Mouse (Mus musculus) small intestine, adult 2 months (tissue): ENCODE results near the gene Il17c. TPM values are rescaled to one million over a fixed set of nuclear protein-coding genes. Genes with fewer than 3 reads are reported as not detected.
A peak's percentile ranks its signal among the peaks of the same experiment; 100 is the strongest.

Experiments
- H3K27ac ChIP-seq: fragments of 200-500 bp; 2 replicates; pipeline ENCODE4 v1.5.1; 2012; ENCODE audit warnings: low read depth, low read length, control low read depth, inconsistent platforms; ENCODE audit not compliant: insufficient read depth
- H3K27me3 ChIP-seq: fragments of 200-500 bp; 2 replicates; pipeline ENCODE4 v1.6.1; 2012; ENCODE audit warnings: mild to moderate bottlenecking, moderate library complexity, low read length, inconsistent platforms; ENCODE audit not compliant: control insufficient read depth, insufficient read depth
- H3K36me3 ChIP-seq: fragments of 200-500 bp; 2 replicates; pipeline ENCODE4 v1.6.1; 2012; ENCODE audit warnings: mild to moderate bottlenecking, low read length, control low read depth, inconsistent platforms; ENCODE audit not compliant: control insufficient read depth, insufficient read depth
- H3K4me1 ChIP-seq: fragments of 200-500 bp; 2 replicates; pipeline ENCODE4 v1.6.1; 2012; ENCODE audit warnings: low read length, inconsistent platforms, mixed read lengths; ENCODE audit not compliant: control insufficient read depth, insufficient read depth, insufficient read length
- H3K4me3 ChIP-seq: fragments of 200-500 bp; 2 replicates; pipeline ENCODE4 v1.5.1; 2012; ENCODE audit warnings: low read depth, mild to moderate bottlenecking, control low read depth, inconsistent platforms, low read length, moderate library complexity
- CTCF ChIP-seq: fragments of 200-500 bp; IDR thresholded peaks from 2 replicates; pipeline ENCODE4 v1.5.1; 2012; ENCODE audit warnings: low read depth, mild to moderate bottlenecking, control low read depth, inconsistent platforms, low read length, moderate library complexity, mixed read lengths; ENCODE audit not compliant: insufficient replicate concordance, insufficient read length; ENCODE audit errors: extremely low read depth
- POLR2A ChIP-seq: fragments of 200-500 bp; IDR thresholded peaks from 2 replicates; pipeline ENCODE4 v1.6.1; 2012; ENCODE audit warnings: low read depth, mild to moderate bottlenecking, control low read depth, inconsistent platforms, low read length, moderate library complexity
- WGBS: fragments of 180-500 bp; shearing (Covaris S2); methylation state at CpG from one replicate; pipeline ENCODE4 v1.1.7; 2018; 5-methylcytosine and 5-hydroxymethylcytosine counted together
- polyA plus RNA-seq: library from polyadenylated mRNA; depleted of rRNA; stranded (reverse); fragments of >200 nt; gene quantifications from 2 replicates; pipeline ENCODE4 v1.2.3, GENCODE M21; 2012

Il17c gene
- polyA plus RNA-seq, 1 experiment, result 0.30 TPM

DNA sequence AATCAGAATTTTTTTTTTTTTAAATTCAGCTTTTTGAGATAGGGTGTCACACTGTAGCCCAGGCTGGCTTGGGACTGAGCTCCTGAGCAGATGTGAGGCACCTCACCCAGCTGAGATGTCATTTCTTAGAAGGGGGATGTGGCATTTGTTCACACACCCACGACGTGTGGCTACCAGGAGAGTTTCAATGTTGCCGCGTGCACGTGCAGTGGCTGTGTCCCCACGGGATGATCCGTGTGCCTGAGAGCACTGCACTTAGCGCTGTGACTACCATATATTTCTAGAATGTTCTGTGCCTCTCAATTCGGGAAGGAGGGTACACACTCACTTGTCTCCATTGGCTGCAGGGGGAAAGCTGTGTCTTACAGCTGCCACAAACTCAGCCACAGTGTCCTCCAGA is 14.3 kb downstream of the Il17c start:
- Histone ChIP-seq H3K36me3 (peaks cover 11% of the 10 kb centered on the region), H3K27ac (no peak overlapping the region), H3K4me1 (peaks cover 15% of the 10 kb centered on the region), H3K27me3 (no peaks in the 10 kb centered on the region), H3K4me3 (no peak overlapping the region)
- TF ChIP-seq POLR2A, result no peak
- no peak for TF ChIP-seq CTCF
- WGBS, result 92% methylated on average over 9 of the region's 9 CpGs

DNA sequence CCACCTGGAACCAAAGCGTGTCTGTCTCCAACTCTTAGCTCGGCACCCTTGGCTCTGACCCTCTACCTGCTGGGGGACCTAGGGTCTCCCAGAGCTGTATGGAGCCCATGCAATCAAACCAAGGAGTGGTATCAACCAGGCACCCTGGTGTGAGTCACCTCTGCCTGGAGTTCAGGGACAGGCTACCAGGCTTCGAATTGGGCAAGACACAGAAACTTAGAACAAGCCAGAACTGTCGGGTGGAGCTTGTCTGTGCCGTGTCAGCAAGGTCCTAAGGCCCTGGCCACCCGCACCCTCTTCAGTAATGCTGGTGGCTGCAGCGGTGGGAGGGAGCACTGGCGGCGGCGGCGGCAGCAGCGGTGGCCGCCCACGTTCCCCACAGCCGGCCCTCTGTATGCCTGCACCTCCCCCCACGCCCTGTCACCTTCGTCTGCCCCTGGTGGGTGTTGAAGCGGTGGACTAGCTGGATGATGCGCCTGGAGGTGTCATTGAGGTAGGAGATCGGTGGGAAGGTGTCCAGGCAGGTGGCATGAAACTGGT is 14.8 kb downstream of the Il17c start:
- 85% methylated on average over 20 of the region's 20 CpGs for WGBS
- no peak overlapping the region for H3K27ac ChIP-seq
- peak overlapping the region; percentile 3; the same call in 1 of the 2 replicates for H3K4me3 ChIP-seq
- peaks cover 11% of the 10 kb centered on the region for H3K4me1 ChIP-seq
- H3K36me3 ChIP-seq, result peaks cover 11% of the 10 kb centered on the region
- no peak for TF ChIP-seq POLR2A
- no peak for TF ChIP-seq CTCF
- no peaks in the 10 kb centered on the region for H3K27me3 ChIP-seq

DNA sequence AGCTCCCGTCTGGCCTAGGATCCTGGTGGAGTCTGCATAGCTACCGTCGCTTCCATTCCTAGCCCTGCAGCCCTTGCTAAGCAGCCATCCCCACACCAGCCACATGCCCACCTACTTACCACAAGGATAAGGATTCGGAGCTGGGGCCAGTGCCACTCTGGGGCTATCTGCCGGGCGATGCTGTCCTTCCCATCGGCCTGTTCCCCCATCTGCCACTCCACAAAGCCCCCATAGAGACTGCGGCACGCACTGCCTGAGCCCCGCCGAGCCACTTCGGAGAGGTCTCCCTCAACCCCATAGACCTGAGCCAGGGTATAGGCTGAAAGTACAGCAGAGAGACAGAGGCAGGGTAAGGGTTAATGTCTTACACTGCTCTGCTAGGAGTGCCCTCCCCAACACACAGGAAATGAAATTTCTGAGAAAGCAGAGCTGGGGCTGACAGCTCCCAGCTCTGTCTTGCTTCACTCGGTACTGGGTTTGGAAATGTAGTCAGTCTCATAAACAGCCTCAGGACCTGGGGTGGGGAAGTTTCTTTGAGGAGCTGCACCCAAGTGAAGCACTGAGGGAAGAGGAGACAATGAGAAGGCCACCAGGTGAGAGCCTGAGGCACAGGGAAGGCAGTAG is 16.0 kb downstream of the Il17c start:
- Histone ChIP-seq H3K4me3 (peak overlapping the region; percentile 32), H3K36me3 (peaks cover 11% of the 10 kb centered on the region), H3K27ac (peak overlapping the region; percentile 27; the same call in 1 of the 2 replicates), H3K27me3 (no peaks in the 10 kb centered on the region), H3K4me1 (peaks cover 9% of the 10 kb centered on the region)
- 91% methylated on average over 13 of the region's 13 CpGs for WGBS
- TF ChIP-seq CTCF (no peak), POLR2A (no peak)

DNA sequence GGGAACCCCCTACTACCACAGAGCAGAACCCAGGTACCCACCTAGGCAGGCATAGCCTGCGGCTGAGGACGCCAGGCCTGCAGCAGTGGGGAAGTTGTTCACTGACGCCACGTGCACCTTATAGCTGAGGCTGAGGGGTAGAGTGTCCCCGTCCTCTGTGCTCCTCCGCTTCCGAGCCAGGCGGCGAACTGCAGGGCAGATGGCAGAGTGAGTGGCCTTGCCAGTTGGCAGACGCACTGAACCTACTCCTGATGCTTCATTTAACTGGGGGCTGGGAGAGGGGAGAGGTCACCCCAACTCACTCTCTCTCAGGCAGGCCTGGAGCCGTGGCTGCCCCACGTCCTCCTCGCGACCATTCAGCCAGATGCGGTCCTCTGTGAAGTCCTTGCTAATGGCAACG is 17.5 kb downstream of the Il17c start:
- Histone ChIP-seq H3K36me3 (peaks cover 11% of the 10 kb centered on the region), H3K27me3 (no peaks in the 10 kb centered on the region), H3K4me1 (peaks cover 7% of the 10 kb centered on the region), H3K27ac (no peak overlapping the region), H3K4me3 (no peak overlapping the region)
- no peak for TF ChIP-seq POLR2A
- TF ChIP-seq CTCF, result no peak
- 97% methylated on average over 16 of the region's 16 CpGs for WGBS

DNA sequence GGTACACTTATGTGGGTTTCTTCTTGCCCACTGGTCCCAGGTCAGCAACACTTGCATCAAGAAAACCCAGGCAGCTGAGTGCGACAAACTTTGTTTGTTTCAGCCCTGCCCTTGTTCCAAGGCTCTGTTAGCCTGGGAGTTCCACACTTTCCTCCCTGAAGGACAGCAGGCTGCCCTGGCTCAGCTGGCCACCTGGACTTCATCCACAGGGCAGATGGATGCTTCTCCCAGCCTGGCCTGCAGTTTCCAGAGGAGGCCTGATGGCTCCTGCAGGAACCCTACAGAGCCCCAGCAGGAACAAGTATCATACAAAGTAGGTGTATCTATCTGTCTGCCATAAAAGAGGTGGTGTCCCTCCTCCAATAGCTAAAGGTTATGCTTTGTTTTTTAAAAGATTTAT is 19.5 kb downstream of the Il17c start:
- H3K4me1 ChIP-seq, result peaks cover 9% of the 10 kb centered on the region
- peaks cover 7% of the 10 kb centered on the region; the same call in 1 of the 2 replicates for H3K36me3 ChIP-seq
- TF ChIP-seq CTCF (no peak), POLR2A (no peak)
- H3K27ac ChIP-seq, result no peak overlapping the region
- no peaks in the 10 kb centered on the region for H3K27me3 ChIP-seq
- 90% methylated on average over 1 of the region's 1 CpGs for WGBS
- H3K4me3 ChIP-seq, result no peak overlapping the region

DNA sequence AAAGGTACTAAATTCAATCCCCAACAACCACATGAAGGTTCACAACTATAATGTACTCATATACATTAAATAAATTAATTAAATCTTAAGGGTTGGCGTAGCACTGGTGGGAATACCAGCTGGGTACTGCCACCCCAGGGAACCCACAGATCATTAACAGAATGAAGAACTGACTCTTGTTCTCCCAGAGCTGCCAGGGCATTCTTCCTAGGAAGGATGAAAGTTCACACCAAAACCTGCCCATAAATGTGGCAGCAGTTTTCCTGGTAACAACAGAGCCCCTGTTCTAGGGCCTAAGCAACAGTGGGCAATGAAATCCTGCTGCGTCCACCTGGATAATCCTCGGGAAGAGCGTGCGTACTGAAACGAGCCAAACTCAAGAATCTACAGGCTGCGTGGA is 20.5 kb downstream of the Il17c start:
- H3K4me3 ChIP-seq, result peak overlapping the region; percentile 72
- 8% methylated on average over 7 of the region's 7 CpGs for WGBS
- peaks cover 8% of the 10 kb centered on the region for H3K4me1 ChIP-seq
- H3K27ac ChIP-seq, result no peak overlapping the region
- H3K27me3 ChIP-seq, result no peaks in the 10 kb centered on the region
- H3K36me3 ChIP-seq, result 0 out of 2 replicates have a peak, but pooled peaks cover 1% of the 10 kb centered on the region
- TF ChIP-seq POLR2A, result no peak
- no peak for TF ChIP-seq CTCF

DNA sequence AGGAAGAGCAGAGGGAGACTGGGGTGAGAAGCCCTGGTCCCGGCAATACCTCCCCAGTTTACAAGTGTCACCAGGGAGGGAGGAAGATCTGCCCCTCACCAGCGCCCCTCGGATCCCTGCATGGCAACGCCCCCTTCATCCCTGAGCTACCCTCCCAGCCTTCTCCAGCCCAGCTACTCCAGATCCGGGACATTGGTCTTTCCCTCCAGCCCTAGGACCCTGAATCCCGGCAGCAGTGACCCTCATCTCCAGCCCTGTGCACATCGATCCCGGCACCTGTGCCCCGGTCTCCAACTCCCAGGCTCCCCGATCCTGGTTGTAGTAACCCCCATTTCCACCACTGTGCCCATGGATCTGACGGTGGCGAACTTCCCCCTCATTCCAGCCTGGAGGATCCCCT is 21.0 kb downstream of the Il17c start:
- Histone ChIP-seq H3K27me3 (no peaks in the 10 kb centered on the region), H3K4me3 (peak overlapping the region; percentile 72), H3K4me1 (peaks cover 8% of the 10 kb centered on the region), H3K27ac (peak overlapping the region; percentile 12; the same call in 1 of the 2 replicates), H3K36me3 (0 out of 2 replicates have a peak, but pooled peaks cover 1% of the 10 kb centered on the region)
- TF ChIP-seq CTCF (no peak), POLR2A (no peak)
- under 1% methylated on average over 12 of the region's 12 CpGs for WGBS
